Mouse (Mus musculus) hindbrain, embryonic 12.5 days (tissue): Measurements from ENCODE around the gene Apom. TPM values are rescaled to one million over a fixed set of nuclear protein-coding genes. Genes with fewer than 3 reads are reported as not detected.
A peak's percentile ranks its signal among the peaks of the same experiment; 100 is the strongest.

Experiments
- ATAC-seq: fragments of 200-750 bp; cut with Nextera tagmentation; 2 replicates; pipeline ENCODE4 v1.8.0; 2017; ENCODE audit warnings: moderate TSS enrichment; ENCODE audit not compliant: low FRiP score
- H3K27ac ChIP-seq: fragments of 300-500 bp; sonication (generic); 2 replicates; pipeline ENCODE4 v1.5.1; 2016; ENCODE audit warnings: mild to moderate bottlenecking
- H3K27me3 ChIP-seq: fragments of 300-500 bp; sonication (generic); 2 replicates; pipeline ENCODE4 v1.6.1; 2016; ENCODE audit warnings: mild to moderate bottlenecking
- H3K36me3 ChIP-seq: fragments of 300-500 bp; sonication (generic); 2 replicates; pipeline ENCODE4 v1.6.1; 2016; ENCODE audit warnings: mild to moderate bottlenecking
- H3K4me1 ChIP-seq: fragments of 300-500 bp; sonication (generic); 2 replicates; pipeline ENCODE4 v1.6.1; 2016
- H3K4me2 ChIP-seq: fragments of 300-500 bp; sonication (generic); replicated peaks from 2 replicates; pipeline ENCODE4 v1.6.1; 2016; ENCODE audit warnings: mild to moderate bottlenecking
- H3K4me3 ChIP-seq: fragments of 300-500 bp; sonication (generic); 2 replicates; pipeline ENCODE4 v1.5.1; 2016; ENCODE audit warnings: mild to moderate bottlenecking
- H3K9ac ChIP-seq: fragments of 300-500 bp; sonication (generic); 2 replicates; pipeline ENCODE4 v1.6.1; 2016; ENCODE audit warnings: mild to moderate bottlenecking, moderate library complexity
- H3K9me3 ChIP-seq: fragments of 300-500 bp; sonication (generic); replicated peaks from 2 replicates; pipeline ENCODE4 v1.6.1; 2016; ENCODE audit warnings: mild to moderate bottlenecking
- WGBS: fragments of 180-500 bp; shearing (Covaris S2); methylation state at CpG from one replicate; pipeline ENCODE4 v1.1.7; 2016; 5-methylcytosine and 5-hydroxymethylcytosine counted together
- polyA plus RNA-seq: library from polyadenylated mRNA; unstranded; fragments of >200 nt; fragmentation: Nextera tagmentation; extraction: Ambion mirVana; gene quantifications from 2 replicates; pipeline ENCODE4 v1.2.1, GENCODE M21; 2016

Apom gene
- polyA plus RNA-seq, 1 experiment from 2014 or later, result not detected

GRCm38 (mm10) chr17:35103221-35103690, 28.6 kb downstream of the Apom start:
- H3K27me3 ChIP-seq, result no peaks in the 10 kb centered on the region
- 0 out of 2 replicates have a peak overlapping the region, but pooled peaks have one; percentile 27 for H3K9ac ChIP-seq
- H3K4me3 ChIP-seq, result no peak overlapping the region
- H3K4me2 ChIP-seq, result no peak overlapping the region
- no peak for ATAC-seq
- H3K9me3 ChIP-seq, result no peaks in the 10 kb centered on the region
- H3K36me3 ChIP-seq, result peaks cover 57% of the 10 kb centered on the region
- H3K27ac ChIP-seq, result no peak overlapping the region
- WGBS, result 71% methylated on average over 6 of the region's 6 CpGs
- H3K4me1 ChIP-seq, result peaks cover 4% of the 10 kb centered on the region; the same call in 1 of the 2 replicates

GRCm38 (mm10) chr17:35102299-35102698, 29.6 kb downstream of the Apom start:
- Histone ChIP-seq H3K9ac (no peak overlapping the region), H3K4me3 (no peak overlapping the region), H3K4me1 (peaks cover 4% of the 10 kb centered on the region; the same call in 1 of the 2 replicates), H3K27me3 (no peaks in the 10 kb centered on the region), H3K36me3 (peaks cover 61% of the 10 kb centered on the region), H3K27ac (no peak overlapping the region), H3K4me2 (no peak overlapping the region), H3K9me3 (no peaks in the 10 kb centered on the region)
- WGBS, result 81% methylated on average over 8 of the region's 8 CpGs
- no peak for ATAC-seq

GRCm38 (mm10) chr17:35101161-35101560, 30.7 kb downstream of the Apom start:
- Histone ChIP-seq H3K4me1 (peaks cover 2% of the 10 kb centered on the region; the same call in 1 of the 2 replicates), H3K4me3 (no peak overlapping the region), H3K27me3 (no peaks in the 10 kb centered on the region), H3K36me3 (peaks cover 72% of the 10 kb centered on the region), H3K27ac (no peak overlapping the region), H3K4me2 (no peak overlapping the region), H3K9ac (no peak overlapping the region), H3K9me3 (no peaks in the 10 kb centered on the region)
- ATAC-seq, result no peak
- 88% methylated on average over 11 of the region's 11 CpGs for WGBS

- Histone ChIP-seq H3K4me3 (no peak overlapping the region), H3K9ac (no peak overlapping the region), H3K9me3 (no peaks in the 10 kb centered on the region), H3K36me3 (peaks cover 79% of the 10 kb centered on the region), H3K27ac (no peak overlapping the region), H3K27me3 (no peaks in the 10 kb centered on the region), H3K4me2 (no peak overlapping the region), H3K4me1 (no peaks in the 10 kb centered on the region)
- WGBS, result 70% methylated on average over 10 of the region's 10 CpGs
- ATAC-seq, result no peak
Measured at GRCm38 (mm10) chr17:35100196-35100765, 31.6 kb downstream of the Apom start.

GRCm38 (mm10) chr17:35097164-35097655, 34.6 kb downstream of the Apom start:
- 79% methylated on average over 12 of the region's 12 CpGs for WGBS
- Histone ChIP-seq H3K36me3 (peaks cover 90% of the 10 kb centered on the region), H3K9me3 (no peaks in the 10 kb centered on the region)

GRCm38 (mm10) chr17:35096597-35096996, 35.3 kb downstream of the Apom start:
- 84% methylated on average over 12 of the region's 12 CpGs for WGBS

More at GRCm38 (mm10) chr17:35097164-35097655, 34.6 kb downstream of the Apom start:
- Histone ChIP-seq H3K27ac (no peak overlapping the region), H3K9ac (no peak overlapping the region), H3K4me3 (no peak overlapping the region), H3K4me1 (no peaks in the 10 kb centered on the region), H3K4me2 (no peak overlapping the region), H3K27me3 (no peaks in the 10 kb centered on the region)
- ATAC-seq, result no peak

GRCm38 (mm10) chr17:35094475-35095365, 37.1 kb downstream of the Apom start:
- Histone ChIP-seq H3K27me3 (no peaks in the 10 kb centered on the region), H3K27ac (no peak overlapping the region), H3K36me3 (peaks cover 77% of the 10 kb centered on the region), H3K4me1 (peaks cover 12% of the 10 kb centered on the region), H3K4me2 (no peak overlapping the region), H3K4me3 (no peak overlapping the region), H3K9me3 (no peaks in the 10 kb centered on the region), H3K9ac (0 out of 2 replicates have a peak overlapping the region, but pooled peaks have one; percentile 8)
- no peak for ATAC-seq
- WGBS, result 92% methylated on average over 15 of the region's 15 CpGs

More at GRCm38 (mm10) chr17:35096597-35096996, 35.3 kb downstream of the Apom start:
- H3K4me2 ChIP-seq, result no peak overlapping the region
- H3K9me3 ChIP-seq, result no peaks in the 10 kb centered on the region
- H3K4me1 ChIP-seq, result no peaks in the 10 kb centered on the region
- peaks cover 90% of the 10 kb centered on the region for H3K36me3 ChIP-seq
- H3K27ac ChIP-seq, result no peak overlapping the region
- ATAC-seq, result no peak
- H3K9ac ChIP-seq, result no peak overlapping the region
- H3K4me3 ChIP-seq, result no peak overlapping the region
- H3K27me3 ChIP-seq, result no peaks in the 10 kb centered on the region

- no peak for ATAC-seq
- WGBS, result 90% methylated on average over 14 of the region's 14 CpGs
- peaks cover 62% of the 10 kb centered on the region for H3K36me3 ChIP-seq
Measured at GRCm38 (mm10) chr17:35092403-35093198, 39.2 kb downstream of the Apom start.

GRCm38 (mm10) chr17:35090166-35090932, 41.5 kb downstream of the Apom start:
- Histone ChIP-seq H3K36me3 (peaks cover 42% of the 10 kb centered on the region), H3K4me3 (peak overlapping the region; percentile 67), H3K9me3 (no peaks in the 10 kb centered on the region), H3K4me2 (peak overlapping the region; percentile 67), H3K27me3 (0 out of 2 replicates have a peak, but pooled peaks cover 5% of the 10 kb centered on the region), H3K9ac (peak overlapping the region; percentile 82), H3K4me1 (peaks cover 12% of the 10 kb centered on the region), H3K27ac (peak overlapping the region; percentile 97; the same call in 1 of the 2 replicates)
- ATAC-seq, result no peak
- WGBS, result 69% methylated on average over 8 of the region's 8 CpGs

More at GRCm38 (mm10) chr17:35092403-35093198, 39.2 kb downstream of the Apom start:
- Histone ChIP-seq H3K9me3 (no peaks in the 10 kb centered on the region), H3K27me3 (no peaks in the 10 kb centered on the region), H3K4me2 (no peak overlapping the region), H3K4me1 (peaks cover 12% of the 10 kb centered on the region), H3K27ac (no peak overlapping the region), H3K4me3 (no peak overlapping the region), H3K9ac (peak overlapping the region; percentile 32; the same call in 1 of the 2 replicates)

- peak within 1 kb of the TSS; percentile 67 for H3K4me2 ChIP-seq
- peak; percentile 98 for ATAC-seq
- peak within 1 kb of the TSS; percentile 67 for H3K4me3 ChIP-seq
- 2% methylated on average over 67 of the region's 67 CpGs for WGBS
- peak within 1 kb of the TSS; percentile 97 for H3K27ac ChIP-seq
- H3K27me3 ChIP-seq, result 0 out of 2 replicates have a peak, but pooled peaks cover 6% of the 10 kb centered on the region
- H3K36me3 ChIP-seq, result peaks cover 28% of the 10 kb centered on the region
- no peaks in the 10 kb centered on the region for H3K9me3 ChIP-seq
- peaks cover 12% of the 10 kb centered on the region for H3K4me1 ChIP-seq
- H3K9ac ChIP-seq, result peak within 1 kb of the TSS; percentile 82
Measured at GRCm38 (mm10) chr17:35088825-35089644, 42.8 kb downstream of the Apom start, which contains the start of gene Abhd16a. Abhd16a (plus strand) TSS chr17:35089263.
